In genomic region chr1:87002545-87003168, GRCm38 (mm10) we compare ENCODE assay signal across 14 mouse cellular contexts.
DNase-seq lines count a peak whose midpoint lies in the region; ATAC-seq and TF ChIP-seq lines count a peak whose summit lies in the region.
"Had no signal": no experiment of that assay in that cellular context is flagged by ENCODE, and none has a peak within 500 bp of the region (broad histone marks: within the 10 kb centered on the region; RNA-seq: fewer than 3 reads in every experiment).

No protein-coding gene starts in this region.

- H3K4me3 ChIP-seq in forebrain, embryonic 11.5 days (ENCODE audit: low read depth, low read length): no peak overlapping the region
- H3K4me3 ChIP-seq in forebrain, postnatal 0 days (ENCODE audit: low read depth, low read length): no peak overlapping the region
- H3K4me3 ChIP-seq in midbrain, embryonic 10.5 days: no peak overlapping the region
- H3K4me3 ChIP-seq in neural tube, embryonic 12.5 days: no peak overlapping the region
- H3K4me3 ChIP-seq: heart, embryonic 13.5 days; limb, embryonic 10.5 days; liver, embryonic 15.5 days had no signal

- peaks cover 5% of the 10 kb centered on the region; the same call in 1 of the 2 replicates for H3K4me1 ChIP-seq in forebrain, embryonic 11.5 days (replicated peaks; ENCODE audit: control insufficient read depth, insufficient read depth, low read length)
- H3K4me1 ChIP-seq in forebrain, postnatal 0 days (ENCODE audit: insufficient read depth): no peaks in the 10 kb centered on the region
- peaks cover 22% of the 10 kb centered on the region for H3K4me1 ChIP-seq in midbrain, embryonic 10.5 days
- peaks cover 24% of the 10 kb centered on the region for H3K4me1 ChIP-seq in neural tube, embryonic 12.5 days
- H3K4me1 ChIP-seq: limb, embryonic 10.5 days; liver, embryonic 15.5 days had no signal

- no peaks in the 10 kb centered on the region for H3K36me3 ChIP-seq in forebrain, embryonic 11.5 days (ENCODE audit: control insufficient read depth, insufficient read depth, low read length)
- no peaks in the 10 kb centered on the region; the same call in 1 of the 2 replicates for H3K36me3 ChIP-seq in forebrain, postnatal 0 days (ENCODE audit: insufficient read depth)
- H3K36me3 ChIP-seq in midbrain, embryonic 10.5 days: 0 out of 2 replicates have a peak, but pooled peaks cover 4% of the 10 kb centered on the region
- H3K36me3 ChIP-seq in neural tube, embryonic 12.5 days: no peaks in the 10 kb centered on the region
- H3K36me3 ChIP-seq: limb, embryonic 10.5 days; liver, embryonic 15.5 days had no signal

- no peak overlapping the region for H3K4me2 ChIP-seq in forebrain, embryonic 11.5 days (ENCODE audit: low read depth, low read length, severe bottlenecking)
- H3K4me2 ChIP-seq in forebrain, postnatal 0 days (ENCODE audit: low read depth): no peak overlapping the region
- H3K4me2 ChIP-seq in neural tube, embryonic 12.5 days (replicated peaks): no peak overlapping the region
- H3K4me2 ChIP-seq: heart, embryonic 13.5 days; liver, embryonic 15.5 days had no signal

- ATAC-seq in forebrain, embryonic 11.5 days (replicated peaks; ENCODE audit: low FRiP score): peak; percentile 78
- ATAC-seq in forebrain, postnatal 0 days: peak; percentile 27; the same call in 1 of the 2 replicates
- ATAC-seq in neural tube, embryonic 12.5 days (ENCODE audit: low FRiP score, low read depth): peak; percentile 96
- ATAC-seq: activated CD4-positive, CD25-positive, alpha-beta regulatory T cell, adult 4 months had no signal

- no peak for TF ChIP-seq CTCF in forebrain, postnatal 0 days (IDR thresholded peaks at IDR 0.05; ENCODE audit: low read depth)

- intact Hi-C loops in left cerebral cortex, postnatal 4 days (cut with DNase I): no loop called here

- H3K27me3 ChIP-seq in forebrain, embryonic 11.5 days (ENCODE audit: control insufficient read depth, insufficient read depth, low read length): no peaks in the 10 kb centered on the region
- no peaks in the 10 kb centered on the region for H3K27me3 ChIP-seq in forebrain, postnatal 0 days (ENCODE audit: insufficient read depth, low read length)
- H3K27me3 ChIP-seq in midbrain, embryonic 10.5 days (ENCODE audit: low read depth, poor library complexity, severe bottlenecking): no peaks in the 10 kb centered on the region
- H3K27me3 ChIP-seq in neural tube, embryonic 12.5 days (replicated peaks): no peaks in the 10 kb centered on the region
- H3K27me3 ChIP-seq: CH12.LX; heart, embryonic 13.5 days; liver, embryonic 15.5 days had no signal

- WGBS in forebrain, embryonic 11.5 days: 44% methylated on average over 9 of the region's 9 CpGs
- 27% methylated on average over 9 of the region's 9 CpGs for WGBS in forebrain, postnatal 0 days
- 53% methylated on average over 9 of the region's 9 CpGs for WGBS in midbrain, embryonic 10.5 days
- 6% methylated on average over 9 of the region's 9 CpGs for WGBS in neural tube, embryonic 12.5 days

- H3K27ac ChIP-seq in forebrain, embryonic 11.5 days (ENCODE audit: low read depth, low read length): peak overlapping the region; percentile 41
- H3K27ac ChIP-seq in forebrain, postnatal 0 days (ENCODE audit: low read depth, low read length): no peak overlapping the region
- H3K27ac ChIP-seq in midbrain, embryonic 10.5 days (replicated peaks): peak overlapping the region; percentile 64; the same call in 1 of the 2 replicates
- no peak overlapping the region for H3K27ac ChIP-seq in neural tube, embryonic 12.5 days
- H3K27ac ChIP-seq: heart, embryonic 13.5 days; limb, embryonic 10.5 days; liver, embryonic 15.5 days had no signal

- no peaks in the 10 kb centered on the region for H3K9me3 ChIP-seq in forebrain, embryonic 11.5 days (ENCODE audit: control insufficient read depth, low read length)
- H3K9me3 ChIP-seq in forebrain, postnatal 0 days (ENCODE audit: low read length): no peaks in the 10 kb centered on the region
- no peaks in the 10 kb centered on the region for H3K9me3 ChIP-seq in midbrain, embryonic 10.5 days (replicated peaks)
- no peaks in the 10 kb centered on the region for H3K9me3 ChIP-seq in neural tube, embryonic 12.5 days
- H3K9me3 ChIP-seq: heart, embryonic 13.5 days; limb, embryonic 10.5 days; liver, embryonic 15.5 days had no signal

- no peak for DNase-seq in forebrain, embryonic 11.5 days (ENCODE audit: low spot score)
- DNase-seq in forebrain, postnatal 0 days: no peak
- DNase-seq in midbrain, embryonic 10.5 days (ENCODE audit: low spot score): peak; percentile 30
- no peak for DNase-seq in thymus, adult 18-20 months
- no peak for DNase-seq in left cerebral cortex, postnatal 4 days
- DNase-seq in right cerebral cortex, postnatal 14 days: no peak
- DNase-seq: cerebellum, adult 11 months; thymus, postnatal 25 days had no signal

- no peak overlapping the region for H3K9ac ChIP-seq in forebrain, embryonic 11.5 days (ENCODE audit: low read length)
- no peak overlapping the region for H3K9ac ChIP-seq in forebrain, postnatal 0 days
- H3K9ac ChIP-seq in neural tube, embryonic 12.5 days: no peak overlapping the region
- H3K9ac ChIP-seq: heart, embryonic 13.5 days; liver, embryonic 15.5 days had no signal

Comparison
In these comparisons a context has a peak if more than half of its experiments do, and no peak if none do; other contexts are left out.
1. H3K27ac ChIP-seq: peak in forebrain, embryonic 11.5 days (single experiment) and midbrain, embryonic 10.5 days (single experiment); none in forebrain, postnatal 0 days (single experiment) and neural tube, embryonic 12.5 days (single experiment).
2. ATAC-seq: peak in every context shown above with its lines; median percentile 96 in neural tube, embryonic 12.5 days; 78 in forebrain, embryonic 11.5 days; 27 in forebrain, postnatal 0 days.